Mouse (Mus musculus): Measurements from ENCODE around the gene Apc2. TPM values are rescaled to one million over a fixed set of nuclear protein-coding genes. Genes with fewer than 3 reads are reported as not detected.

Apc2 gene
- polyA plus RNA-seq, 1 experiment from 2014 or later = 0.12 TPM

GRCm38 (mm10) chr10:80323261-80324119 is 27.7 kb downstream of the Apc2 start:
- no peaks in the 10 kb centered on the region for H3K9me3 ChIP-seq (replicated peaks)
- peak overlapping the region; percentile 70 for H3K9ac ChIP-seq
- H3K27ac ChIP-seq (replicated peaks) = peak overlapping the region; percentile 86
- peaks cover 9% of the 10 kb centered on the region for H3K36me3 ChIP-seq (replicated peaks)
- H3K27me3 ChIP-seq = no peaks in the 10 kb centered on the region
- WGBS (ENCODE audit: insufficient replicate concordance) = under 1% methylated on average over 46 of the region's 46 CpGs
- ATAC-seq (ENCODE audit: insufficient read depth) = peak; percentile 66
- H3K4me1 ChIP-seq (replicated peaks) = peaks cover 75% of the 10 kb centered on the region
- peak overlapping the region; percentile 100 for H3K4me2 ChIP-seq
- peak overlapping the region; percentile 77 for H3K4me3 ChIP-seq (replicated peaks)

- peak overlapping the region; percentile 86 for H3K27ac ChIP-seq (replicated peaks)
- peak overlapping the region; percentile 77 for H3K4me3 ChIP-seq (replicated peaks)
- no peaks in the 10 kb centered on the region; the same call in 1 of the 2 replicates for H3K36me3 ChIP-seq (replicated peaks)
- peak overlapping the region; percentile 100 for H3K4me2 ChIP-seq
- H3K4me1 ChIP-seq (replicated peaks) = peaks cover 75% of the 10 kb centered on the region
- H3K9ac ChIP-seq = no peak overlapping the region
- ATAC-seq (ENCODE audit: insufficient read depth) = no peak
- no peaks in the 10 kb centered on the region for H3K9me3 ChIP-seq (replicated peaks)
- no peaks in the 10 kb centered on the region for H3K27me3 ChIP-seq
- 66% methylated on average over 17 of the region's 17 CpGs for WGBS (ENCODE audit: insufficient replicate concordance)
These were observed 28.6 kb downstream of the Apc2 start for GRCm38 (mm10) chr10:80324120-80325037.

GRCm38 (mm10) chr10:80325045-80325444 is 29.3 kb downstream of the Apc2 start:
- Histone ChIP-seq H3K4me2 (0 out of 2 replicates have a peak overlapping the region, but pooled peaks have one; percentile 10), H3K27me3 (no peaks in the 10 kb centered on the region), H3K4me3 (replicated peaks) (no peak overlapping the region), H3K36me3 (replicated peaks) (no peaks in the 10 kb centered on the region), H3K9ac (no peak overlapping the region), H3K4me1 (replicated peaks) (peaks cover 75% of the 10 kb centered on the region), H3K27ac (replicated peaks) (no peak overlapping the region), H3K9me3 (replicated peaks) (no peaks in the 10 kb centered on the region)
- 77% methylated on average over 21 of the region's 21 CpGs for WGBS (ENCODE audit: insufficient replicate concordance)
- no peak for ATAC-seq (ENCODE audit: insufficient read depth)

- WGBS (ENCODE audit: insufficient replicate concordance) = 4% methylated on average over 36 of the region's 36 CpGs
- Histone ChIP-seq H3K4me1 (replicated peaks) (peaks cover 77% of the 10 kb centered on the region), H3K36me3 (replicated peaks) (peaks cover 11% of the 10 kb centered on the region), H3K27me3 (no peaks in the 10 kb centered on the region), H3K9ac (peak within 1 kb of the TSS; percentile 65), H3K4me2 (peak within 1 kb of the TSS; percentile 96), H3K27ac (replicated peaks) (peak within 1 kb of the TSS; percentile 94), H3K4me3 (replicated peaks) (peak within 1 kb of the TSS; percentile 68), H3K9me3 (replicated peaks) (no peaks in the 10 kb centered on the region)
- peak; percentile 80 for ATAC-seq (ENCODE audit: insufficient read depth)
These were observed 33.7 kb downstream of the Apc2 start, which contains the start of the genes Pcsk4 and Reep6 for GRCm38 (mm10) chr10:80329273-80330081. Gene Pcsk4 (minus strand): TSS chr10:80329498. Gene Reep6 (plus strand): TSS chr10:80329953.

- H3K9ac ChIP-seq = peak overlapping the region; percentile 65
- no peaks in the 10 kb centered on the region for H3K27me3 ChIP-seq
- peaks cover 71% of the 10 kb centered on the region for H3K4me1 ChIP-seq (replicated peaks)
- under 1% methylated on average over 41 of the region's 41 CpGs for WGBS (ENCODE audit: insufficient replicate concordance)
- H3K36me3 ChIP-seq (replicated peaks) = peaks cover 17% of the 10 kb centered on the region
- H3K4me2 ChIP-seq = peak overlapping the region; percentile 96
- H3K27ac ChIP-seq (replicated peaks) = peak overlapping the region; percentile 94
- no peaks in the 10 kb centered on the region for H3K9me3 ChIP-seq (replicated peaks)
- no peak for ATAC-seq (ENCODE audit: insufficient read depth)
- H3K4me3 ChIP-seq (replicated peaks) = peak overlapping the region; percentile 68
These were observed 34.3 kb downstream of the Apc2 start for GRCm38 (mm10) chr10:80330084-80330483.

- peaks cover 68% of the 10 kb centered on the region for H3K4me1 ChIP-seq (replicated peaks)
- H3K9ac ChIP-seq = peak overlapping the region; percentile 65
- peaks cover 25% of the 10 kb centered on the region for H3K36me3 ChIP-seq (replicated peaks)
- H3K4me3 ChIP-seq (replicated peaks) = peak overlapping the region; percentile 68
- no peak for ATAC-seq (ENCODE audit: insufficient read depth)
- no peaks in the 10 kb centered on the region for H3K9me3 ChIP-seq (replicated peaks)
- peak overlapping the region; percentile 96 for H3K4me2 ChIP-seq
- no peaks in the 10 kb centered on the region for H3K27me3 ChIP-seq
- peak overlapping the region; percentile 94 for H3K27ac ChIP-seq (replicated peaks)
- 55% methylated on average over 2 of the region's 2 CpGs for WGBS (ENCODE audit: insufficient replicate concordance)
These were observed 35.1 kb downstream of the Apc2 start for GRCm38 (mm10) chr10:80330888-80331287.

- H3K9me3 ChIP-seq (replicated peaks) = no peaks in the 10 kb centered on the region
- peak overlapping the region; percentile 65 for H3K9ac ChIP-seq
- peaks cover 34% of the 10 kb centered on the region for H3K36me3 ChIP-seq (replicated peaks)
- WGBS (ENCODE audit: insufficient replicate concordance) = 21% methylated on average over 10 of the region's 10 CpGs
- peak overlapping the region; percentile 94 for H3K27ac ChIP-seq (replicated peaks)
- peaks cover 71% of the 10 kb centered on the region for H3K4me1 ChIP-seq (replicated peaks)
- H3K4me3 ChIP-seq (replicated peaks) = peak overlapping the region; percentile 68
- peaks cover 3% of the 10 kb centered on the region; the same call in 1 of the 2 replicates for H3K27me3 ChIP-seq
- peak overlapping the region; percentile 96 for H3K4me2 ChIP-seq
- ATAC-seq (ENCODE audit: insufficient read depth) = peak; percentile 75
These were observed 36.1 kb downstream of the Apc2 start for GRCm38 (mm10) chr10:80331636-80332524.

GRCm38 (mm10) chr10:80332525-80332989 is 36.8 kb downstream of the Apc2 start:
- H3K27ac ChIP-seq (replicated peaks) = peak overlapping the region; percentile 94
- H3K4me1 ChIP-seq (replicated peaks) = peaks cover 71% of the 10 kb centered on the region
- peak overlapping the region; percentile 65; the same call in 1 of the 2 replicates for H3K9ac ChIP-seq
- H3K4me3 ChIP-seq (replicated peaks) = peak overlapping the region; percentile 68
- peaks cover 35% of the 10 kb centered on the region for H3K36me3 ChIP-seq (replicated peaks)
- peak overlapping the region; percentile 96 for H3K4me2 ChIP-seq
- H3K27me3 ChIP-seq = peaks cover 3% of the 10 kb centered on the region; the same call in 1 of the 2 replicates
- WGBS (ENCODE audit: insufficient replicate concordance) = 54% methylated on average over 5 of the region's 5 CpGs
- ATAC-seq (ENCODE audit: insufficient read depth) = no peak
- H3K9me3 ChIP-seq (replicated peaks) = no peaks in the 10 kb centered on the region

GRCm38 (mm10) chr10:80336263-80336662 is 40.5 kb downstream of the Apc2 start:
- no peak overlapping the region for H3K4me3 ChIP-seq (replicated peaks)
- peaks cover 35% of the 10 kb centered on the region for H3K36me3 ChIP-seq (replicated peaks)
- peaks cover 55% of the 10 kb centered on the region for H3K4me1 ChIP-seq (replicated peaks)
- H3K27me3 ChIP-seq = peaks cover 16% of the 10 kb centered on the region
- H3K9ac ChIP-seq = no peak overlapping the region
- no peaks in the 10 kb centered on the region for H3K9me3 ChIP-seq (replicated peaks)
- 70% methylated on average over 12 of the region's 12 CpGs for WGBS (ENCODE audit: insufficient replicate concordance)
- no peak overlapping the region for H3K4me2 ChIP-seq
- H3K27ac ChIP-seq (replicated peaks) = no peak overlapping the region
- ATAC-seq (ENCODE audit: insufficient read depth) = no peak

Measured in liver, embryonic 15.5 days (tissue).